Mouse (Mus musculus) forebrain, embryonic 11.5 days (tissue): ENCODE results near the gene Ramp1. TPM values are rescaled to one million over a fixed set of nuclear protein-coding genes. Genes with fewer than 3 reads are reported as not detected.

Experiments
- ATAC-seq: fragments of 200-750 bp; cut with Nextera tagmentation; replicated peaks from 2 replicates; pipeline ENCODE4 v1.8.0; 2017; ENCODE audit warnings: moderate TSS enrichment; ENCODE audit not compliant: low FRiP score
- DNase-seq: peaks from one replicate; pipeline ENCODE4 v3.0.0-alpha.2; 2017; ENCODE audit warnings: low spot score
- H3K27ac ChIP-seq: fragments of 300-500 bp; sonication (generic); 2 replicates; pipeline ENCODE4 v1.5.1; 2014; ENCODE audit warnings: low read depth, low read length
- H3K27me3 ChIP-seq: fragments of 300-500 bp; sonication (generic); 2 replicates; pipeline ENCODE4 v1.6.1; 2014; ENCODE audit warnings: mild to moderate bottlenecking, low read length, mixed read lengths; ENCODE audit not compliant: control insufficient read depth, insufficient read depth
- H3K36me3 ChIP-seq: fragments of 300-500 bp; sonication (generic); 2 replicates; pipeline ENCODE4 v1.6.1; 2014; ENCODE audit warnings: mild to moderate bottlenecking, low read length, moderate library complexity, mixed read lengths; ENCODE audit not compliant: control insufficient read depth, insufficient read depth
- H3K4me1 ChIP-seq: fragments of 300-500 bp; sonication (generic); replicated peaks from 2 replicates; pipeline ENCODE4 v1.6.1; 2014; ENCODE audit warnings: low read length, mixed read lengths; ENCODE audit not compliant: control insufficient read depth, insufficient read depth
- H3K4me2 ChIP-seq: fragments of 300-500 bp; sonication (generic); 2 replicates; pipeline ENCODE4 v1.6.1; 2014; ENCODE audit warnings: low read depth, mild to moderate bottlenecking, low read length, moderate library complexity, mixed read lengths; ENCODE audit not compliant: severe bottlenecking
- H3K4me3 ChIP-seq: fragments of 300-500 bp; sonication (generic); 2 replicates; pipeline ENCODE4 v1.5.1; 2014; ENCODE audit warnings: low read depth, low read length
- H3K9ac ChIP-seq: fragments of 300-500 bp; sonication (generic); 2 replicates; pipeline ENCODE4 v1.6.1; 2014; ENCODE audit warnings: low read length
- H3K9me3 ChIP-seq: fragments of 300-500 bp; sonication (generic); 2 replicates; pipeline ENCODE4 v1.6.1; 2016; ENCODE audit warnings: low read length, mixed read lengths; ENCODE audit not compliant: control insufficient read depth
- WGBS: fragments of 180-500 bp; shearing (Covaris S2); extraction: QIAGEN DNeasy Blood & Tissue Kit; methylation state at CpG from one replicate; pipeline ENCODE4 v1.1.7; 2014; 5-methylcytosine and 5-hydroxymethylcytosine counted together
- polyA plus RNA-seq: library from polyadenylated mRNA; unstranded; fragments of >200 nt; fragmentation: Nextera tagmentation; extraction: Ambion mirVana; gene quantifications from 2 replicates; pipeline ENCODE4 v1.2.1, GENCODE M21; 2014

Gene Ramp1
- polyA plus RNA-seq, 1 experiment from 2014 or later = 0.12 TPM

DNA sequence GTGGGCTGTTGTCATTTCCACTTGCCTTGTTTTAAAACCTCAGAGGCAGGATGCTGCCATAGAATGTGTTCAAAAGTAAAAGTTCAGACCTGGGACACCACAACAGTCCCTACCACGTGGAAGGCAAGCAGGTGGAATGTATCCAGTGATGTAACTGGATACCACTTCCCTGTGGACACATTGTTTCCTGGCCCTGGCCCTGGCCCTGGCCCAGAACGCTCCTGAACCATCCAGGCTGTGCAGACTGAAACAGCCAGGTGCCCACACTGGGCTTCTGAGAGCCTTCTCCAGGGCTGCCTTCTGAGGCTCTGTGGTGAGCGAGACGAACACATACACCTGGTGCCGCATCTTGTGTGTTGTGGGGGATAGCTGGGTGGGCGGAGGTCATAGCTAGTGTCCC, 26.0 kb downstream of the Ramp1 start:
- H3K27me3 ChIP-seq = no peaks in the 10 kb centered on the region
- no peaks in the 10 kb centered on the region for H3K36me3 ChIP-seq
- 78% methylated on average over 6 of the region's 6 CpGs for WGBS
- no peaks in the 10 kb centered on the region for H3K4me1 ChIP-seq
- H3K4me3 ChIP-seq = no peak overlapping the region
- H3K4me2 ChIP-seq = no peak overlapping the region
- H3K27ac ChIP-seq = no peak overlapping the region
- no peaks in the 10 kb centered on the region for H3K9me3 ChIP-seq
- H3K9ac ChIP-seq = no peak overlapping the region
- DNase-seq = no peak
- no peak for ATAC-seq

DNA sequence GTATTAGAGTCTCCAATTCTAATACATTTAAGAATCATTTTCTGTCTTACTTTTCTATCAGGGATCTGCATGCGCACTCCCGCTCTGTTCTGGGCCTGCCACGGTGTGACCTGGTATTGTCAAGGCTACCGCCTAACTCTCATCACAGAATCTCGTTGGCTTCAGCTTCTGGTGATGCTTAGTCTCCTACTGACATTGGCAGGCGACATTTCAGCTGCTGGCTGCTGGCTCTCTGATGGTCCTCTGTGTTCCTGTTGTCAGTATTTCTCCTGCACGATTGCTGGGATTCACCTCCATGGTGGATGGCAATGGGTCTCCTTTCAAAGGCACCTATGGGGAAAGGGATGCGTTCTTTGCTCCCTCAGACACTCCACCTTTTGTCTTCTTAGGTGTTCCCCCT, 26.7 kb downstream of the Ramp1 start:
- Histone ChIP-seq H3K27me3 (no peaks in the 10 kb centered on the region), H3K36me3 (no peaks in the 10 kb centered on the region), H3K4me2 (no peak overlapping the region), H3K27ac (no peak overlapping the region), H3K9me3 (no peaks in the 10 kb centered on the region), H3K4me3 (no peak overlapping the region), H3K9ac (no peak overlapping the region), H3K4me1 (no peaks in the 10 kb centered on the region)
- WGBS = 78% methylated on average over 8 of the region's 8 CpGs
- ATAC-seq (no peak), DNase-seq (no peak)

DNA sequence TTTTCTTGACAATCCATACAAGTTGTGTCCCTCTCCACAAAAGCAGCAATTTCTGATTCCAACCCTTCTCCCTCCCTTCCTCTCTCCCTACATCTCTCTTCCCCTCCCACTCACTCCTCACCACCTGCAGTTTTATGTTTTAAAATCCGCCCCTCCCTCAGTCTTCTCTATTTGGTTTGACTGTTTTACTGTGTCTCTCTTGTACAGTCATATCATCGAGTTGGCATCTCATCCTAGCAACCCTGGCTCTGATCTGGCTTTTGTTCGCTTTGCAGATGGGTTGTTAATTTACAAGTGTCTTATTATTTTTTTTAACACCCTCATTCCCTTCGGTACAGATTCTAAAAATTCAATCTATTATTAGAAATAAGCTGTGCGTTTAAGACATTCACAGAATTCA, 27.3 kb downstream of the Ramp1 start:
- no peaks in the 10 kb centered on the region for H3K4me1 ChIP-seq
- H3K27me3 ChIP-seq = no peaks in the 10 kb centered on the region
- H3K9me3 ChIP-seq = no peaks in the 10 kb centered on the region
- WGBS = 87% methylated on average over 5 of the region's 5 CpGs
- no peak overlapping the region for H3K4me3 ChIP-seq
- no peak overlapping the region for H3K9ac ChIP-seq
- ATAC-seq (no peak), DNase-seq (no peak)
- no peak overlapping the region for H3K4me2 ChIP-seq
- H3K36me3 ChIP-seq = no peaks in the 10 kb centered on the region
- no peak overlapping the region for H3K27ac ChIP-seq

DNA sequence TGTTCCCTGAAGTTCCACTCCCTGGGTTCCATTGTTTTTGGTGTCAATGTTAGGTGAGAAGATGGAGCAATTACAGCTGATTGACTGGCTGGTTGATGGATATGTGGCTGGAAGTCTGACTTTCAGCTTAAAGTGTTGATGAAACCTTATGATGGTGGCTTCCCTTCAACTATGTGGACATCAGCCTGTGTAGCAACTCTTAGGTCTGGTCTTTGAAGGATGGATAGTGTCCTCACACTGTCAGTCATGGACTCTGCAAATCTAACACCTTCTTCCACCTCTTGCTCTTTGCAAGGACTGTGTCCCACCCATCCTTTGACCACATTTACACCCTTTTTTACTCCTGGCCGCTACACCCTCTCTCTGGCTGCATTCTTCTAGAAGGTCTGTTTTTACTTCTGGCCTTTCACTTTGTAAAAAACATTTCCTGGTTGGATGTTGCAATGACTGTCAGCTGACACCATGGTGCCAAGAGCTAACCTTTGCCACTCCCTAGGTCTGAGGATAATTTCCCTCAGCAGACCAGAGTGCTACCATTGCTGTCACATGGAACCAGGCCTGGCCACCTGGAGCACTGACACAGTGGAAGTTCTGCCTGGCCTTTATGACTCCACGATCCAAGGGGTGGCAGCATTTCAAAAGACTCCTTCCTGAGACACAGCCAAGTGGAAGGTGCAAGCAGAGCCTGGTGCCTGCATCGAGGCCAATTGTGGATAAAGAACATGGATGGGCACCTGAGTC, 27.9 kb downstream of the Ramp1 start:
- WGBS = 74% methylated on average over 3 of the region's 3 CpGs
- Histone ChIP-seq H3K27ac (no peak overlapping the region), H3K9ac (no peak overlapping the region)

DNA sequence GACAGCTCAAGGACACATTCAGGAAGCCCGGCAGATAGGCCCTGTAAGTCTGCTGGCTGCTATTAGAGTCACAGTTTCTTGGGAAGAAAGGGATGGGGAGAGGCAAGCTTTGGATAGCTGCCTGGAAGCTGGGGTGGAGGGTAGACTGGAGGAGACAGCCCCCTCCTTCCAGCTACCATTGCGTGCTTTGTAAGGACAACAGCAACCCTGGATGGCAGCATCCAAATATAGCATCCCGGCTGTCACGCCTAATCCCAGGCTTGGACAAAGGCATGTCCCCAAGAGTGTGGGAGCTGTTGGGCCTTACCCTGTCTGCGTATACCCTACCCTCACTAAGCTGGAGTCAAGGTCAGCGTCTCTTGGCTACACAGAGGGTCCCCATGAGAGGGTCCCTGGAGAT, 29.7 kb downstream of the Ramp1 start:
- WGBS = 91% methylated on average over 6 of the region's 6 CpGs
- no peak overlapping the region for H3K4me3 ChIP-seq
- DNase-seq = no peak
- H3K27me3 ChIP-seq = no peaks in the 10 kb centered on the region
- no peaks in the 10 kb centered on the region for H3K9me3 ChIP-seq
- no peak overlapping the region for H3K9ac ChIP-seq
- H3K27ac ChIP-seq = no peak overlapping the region
- H3K36me3 ChIP-seq = no peaks in the 10 kb centered on the region
- no peaks in the 10 kb centered on the region for H3K4me1 ChIP-seq
- ATAC-seq = no peak
- H3K4me2 ChIP-seq = no peak overlapping the region

More for the DNA sequence above, 27.9 kb downstream of the Ramp1 start:
- Histone ChIP-seq H3K4me2 (no peak overlapping the region), H3K9me3 (no peaks in the 10 kb centered on the region), H3K4me3 (no peak overlapping the region), H3K36me3 (no peaks in the 10 kb centered on the region), H3K4me1 (no peaks in the 10 kb centered on the region), H3K27me3 (no peaks in the 10 kb centered on the region)
- DNase-seq = no peak
- no peak for ATAC-seq

DNA sequence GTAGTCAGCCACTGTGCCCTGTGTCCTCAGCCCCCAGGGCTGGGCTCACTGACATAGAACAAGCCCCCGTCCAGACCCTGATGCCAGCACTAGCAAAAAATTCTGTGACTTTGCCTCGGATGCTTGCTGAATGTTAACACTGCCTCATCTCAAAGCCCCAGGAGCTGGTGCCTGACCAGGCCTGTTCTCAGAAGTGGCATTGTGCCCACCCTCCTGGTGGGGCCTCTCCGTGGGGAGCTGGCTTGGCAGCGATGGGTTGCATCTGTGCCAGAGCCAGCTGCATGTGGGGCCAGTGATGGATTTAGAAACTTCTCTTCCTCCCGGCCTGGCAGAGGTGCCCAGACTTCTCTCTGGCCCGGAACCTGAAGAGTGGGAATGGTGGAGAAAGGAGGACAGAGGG, 30.2 kb downstream of the Ramp1 start:
- Histone ChIP-seq H3K36me3 (no peaks in the 10 kb centered on the region), H3K4me1 (no peaks in the 10 kb centered on the region), H3K27me3 (no peaks in the 10 kb centered on the region), H3K27ac (no peak overlapping the region), H3K4me3 (no peak overlapping the region), H3K9ac (no peak overlapping the region), H3K9me3 (no peaks in the 10 kb centered on the region), H3K4me2 (no peak overlapping the region)
- 90% methylated on average over 6 of the region's 6 CpGs for WGBS
- no peak for ATAC-seq
- no peak for DNase-seq

DNA sequence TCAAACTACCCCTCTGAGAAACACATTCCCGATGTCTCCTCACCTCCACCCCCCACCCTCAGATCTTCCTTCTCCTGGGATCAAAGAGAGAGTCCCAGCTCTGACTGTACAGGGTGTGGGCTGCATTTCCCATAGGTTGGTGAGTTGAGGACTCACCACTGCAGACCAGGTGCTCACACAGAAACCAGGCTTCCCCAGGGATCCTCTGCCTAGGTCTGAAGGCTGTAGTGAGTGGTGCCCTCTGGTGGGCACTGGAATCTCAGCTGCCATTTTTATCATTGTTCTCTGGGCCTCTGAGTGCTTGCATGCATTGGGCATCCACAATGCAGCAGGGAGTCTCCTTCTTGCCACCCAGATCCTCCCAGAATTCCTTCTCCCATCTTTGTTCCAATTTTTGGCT, 31.5 kb downstream of the Ramp1 start:
- peak; percentile 66 for DNase-seq
- no peak for ATAC-seq
- H3K27me3 ChIP-seq = no peaks in the 10 kb centered on the region
- WGBS = 75% methylated on average over 1 of the region's 1 CpGs
- H3K9ac ChIP-seq = no peak overlapping the region
- no peak overlapping the region for H3K27ac ChIP-seq
- no peaks in the 10 kb centered on the region for H3K36me3 ChIP-seq
- H3K4me1 ChIP-seq = no peaks in the 10 kb centered on the region
- no peak overlapping the region for H3K4me2 ChIP-seq
- no peak overlapping the region for H3K4me3 ChIP-seq
- H3K9me3 ChIP-seq = no peaks in the 10 kb centered on the region

DNA sequence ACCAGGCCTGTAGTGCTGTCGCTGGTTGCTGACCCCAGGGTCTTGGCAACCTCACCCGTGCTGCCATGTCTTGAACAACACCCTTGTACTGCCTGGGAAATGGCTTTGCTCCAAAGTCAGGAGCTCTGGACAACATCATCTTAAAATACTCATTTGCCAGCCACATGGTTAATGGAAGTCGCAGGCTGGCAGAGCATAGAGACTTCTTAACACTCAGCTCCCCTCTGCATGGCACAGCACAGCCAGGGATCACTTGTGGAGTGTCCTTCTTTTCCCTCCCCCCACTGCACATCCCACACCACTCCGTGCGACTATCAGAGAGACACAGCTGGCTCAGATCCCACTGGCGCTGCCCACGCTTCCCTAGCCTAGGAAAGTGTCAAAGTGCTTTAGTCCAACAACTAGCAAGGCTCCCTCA, 32.0 kb downstream of the Ramp1 start:
- no peak overlapping the region for H3K4me3 ChIP-seq
- H3K27me3 ChIP-seq = no peaks in the 10 kb centered on the region
- no peak for DNase-seq
- WGBS = 89% methylated on average over 7 of the region's 7 CpGs
- H3K27ac ChIP-seq = no peak overlapping the region
- no peaks in the 10 kb centered on the region for H3K36me3 ChIP-seq
- ATAC-seq = no peak
- H3K4me1 ChIP-seq = no peaks in the 10 kb centered on the region
- no peak overlapping the region for H3K9ac ChIP-seq
- no peak overlapping the region for H3K4me2 ChIP-seq
- H3K9me3 ChIP-seq = no peaks in the 10 kb centered on the region

DNA sequence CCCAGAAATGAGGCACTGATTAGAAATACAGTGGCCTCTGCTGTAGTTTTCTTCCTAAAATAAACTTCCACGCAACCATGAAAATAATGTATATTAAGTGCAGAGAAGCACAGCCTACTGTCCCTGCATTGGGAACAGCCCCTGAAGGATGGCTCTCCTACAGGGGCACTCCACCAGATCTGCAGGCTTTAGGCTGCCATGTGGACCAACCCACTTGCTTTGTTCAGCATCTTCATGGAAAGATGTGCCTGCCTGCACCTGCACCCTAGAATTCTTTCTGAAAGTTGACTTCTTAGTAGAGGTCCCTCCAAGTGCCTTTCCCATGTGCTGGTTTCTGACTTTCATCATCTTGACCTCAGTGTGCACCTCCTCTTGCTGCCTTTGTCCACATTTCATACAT, 35.6 kb downstream of the Ramp1 start:
- H3K4me1 ChIP-seq = no peaks in the 10 kb centered on the region
- H3K36me3 ChIP-seq = no peaks in the 10 kb centered on the region
- H3K4me2 ChIP-seq = no peak overlapping the region
- no peak overlapping the region for H3K27ac ChIP-seq
- H3K4me3 ChIP-seq = no peak overlapping the region
- ATAC-seq = no peak
- H3K9me3 ChIP-seq = no peaks in the 10 kb centered on the region
- 88% methylated on average over 1 of the region's 1 CpGs for WGBS
- no peaks in the 10 kb centered on the region for H3K27me3 ChIP-seq
- DNase-seq = no peak
- no peak overlapping the region for H3K9ac ChIP-seq
